Mouse (Mus musculus): ENCODE measurements around the gene Atp1b2. TPM values are rescaled to one million over a fixed set of nuclear protein-coding genes. Genes with fewer than 3 reads are reported as not detected.
A peak's percentile ranks its signal among the peaks of the same experiment; 100 is the strongest.

Atp1b2 gene
- polyA plus RNA-seq, 1 experiment: 40.5 TPM

DNA sequence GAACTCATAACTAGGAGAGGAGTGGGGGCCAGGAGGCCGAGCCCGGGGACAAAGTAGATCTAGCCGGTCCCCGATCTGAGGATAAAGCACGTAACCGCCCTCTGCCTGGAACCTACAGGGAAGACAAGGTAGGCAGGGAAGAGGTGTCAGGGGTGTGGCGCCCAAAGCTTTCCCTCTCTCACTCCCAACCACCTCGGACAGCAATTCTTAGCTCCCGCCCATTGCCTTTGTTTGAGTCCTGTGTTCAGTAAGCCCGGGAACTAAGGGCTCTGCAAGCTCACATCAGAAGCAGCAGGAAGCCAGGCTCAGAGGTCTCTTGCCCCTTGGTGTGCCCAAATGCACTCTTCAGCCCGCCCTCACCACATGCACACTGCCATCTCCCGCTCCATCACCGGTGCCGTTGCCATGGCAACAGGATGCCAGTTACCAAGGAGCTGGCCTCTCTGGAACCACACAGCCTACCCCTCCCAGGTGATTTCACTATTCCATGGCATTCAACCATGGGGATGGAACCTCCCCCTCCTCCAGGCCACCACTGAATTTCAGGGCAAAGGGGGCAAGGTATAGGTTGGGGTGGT lies 48.3 kb downstream of the Atp1b2 start:
- TF ChIP-seq POLR2A (IDR thresholded peaks at IDR 0.05; ENCODE audit: control insufficient read depth, low read depth, low read length) (no peak), CTCF (IDR thresholded peaks at IDR 0.05; ENCODE audit: control insufficient read depth, insufficient read depth, insufficient replicate concordance, low read depth, low read length) (no peak)
- Histone ChIP-seq H3K36me3 (ENCODE audit: control insufficient read depth, insufficient read depth, low read length) (no peaks in the 10 kb centered on the region; the same call in 1 of the 2 replicates), H3K4me1 (ENCODE audit: control insufficient read depth, insufficient read depth, low read length) (peaks cover 43% of the 10 kb centered on the region), H3K4me3 (ENCODE audit: control insufficient read depth, low read depth, low read length) (no peak overlapping the region), H3K27me3 (ENCODE audit: control insufficient read depth, insufficient read depth, low read length) (no peaks in the 10 kb centered on the region), H3K27ac (ENCODE audit: control insufficient read depth, insufficient read depth, low read depth, low read length) (no peak overlapping the region)

DNA sequence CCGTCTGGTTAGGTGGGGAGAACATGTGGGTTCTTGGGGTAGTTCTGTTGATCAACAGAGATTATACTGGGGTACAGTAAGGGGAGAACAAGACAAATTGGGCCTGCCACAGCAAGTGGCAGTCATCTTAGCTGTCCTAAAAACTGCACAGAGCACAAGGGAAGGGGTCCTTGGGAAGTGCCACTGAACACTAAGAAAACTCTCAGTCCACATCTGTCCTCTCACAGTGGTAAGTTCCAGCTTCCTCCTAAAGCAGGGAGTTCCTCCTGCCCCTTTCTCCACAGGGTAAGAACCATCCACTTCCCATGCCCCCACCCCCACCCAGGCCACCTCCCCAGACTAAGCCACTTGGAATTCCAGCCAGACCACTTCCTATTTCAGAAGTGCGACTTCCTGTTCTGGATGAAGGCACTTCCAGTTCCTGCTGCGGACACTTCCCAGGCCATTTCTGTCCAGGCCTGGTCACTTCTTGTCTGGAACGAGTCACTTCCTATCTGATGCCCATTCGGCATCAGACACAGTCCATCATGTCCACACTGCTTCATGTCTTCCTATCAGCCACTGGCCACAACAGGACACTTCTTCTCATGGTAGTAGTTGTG lies 51.1 kb downstream of the Atp1b2 start:
- H3K36me3 ChIP-seq (ENCODE audit: control insufficient read depth, insufficient read depth, low read length): no peaks in the 10 kb centered on the region
- H3K27ac ChIP-seq (ENCODE audit: control insufficient read depth, insufficient read depth, low read depth, low read length): no peak overlapping the region; the same call in 1 of the 2 replicates
- peaks cover 37% of the 10 kb centered on the region for H3K4me1 ChIP-seq (ENCODE audit: control insufficient read depth, insufficient read depth, low read length)
- no peaks in the 10 kb centered on the region for H3K27me3 ChIP-seq (ENCODE audit: control insufficient read depth, insufficient read depth, low read length)
- H3K4me3 ChIP-seq (ENCODE audit: control insufficient read depth, low read depth, low read length): peak overlapping the region; percentile 2
- TF ChIP-seq POLR2A (IDR thresholded peaks at IDR 0.05; ENCODE audit: control insufficient read depth, low read depth, low read length): no peak
- no peak for TF ChIP-seq CTCF (IDR thresholded peaks at IDR 0.05; ENCODE audit: control insufficient read depth, insufficient read depth, insufficient replicate concordance, low read depth, low read length)

DNA sequence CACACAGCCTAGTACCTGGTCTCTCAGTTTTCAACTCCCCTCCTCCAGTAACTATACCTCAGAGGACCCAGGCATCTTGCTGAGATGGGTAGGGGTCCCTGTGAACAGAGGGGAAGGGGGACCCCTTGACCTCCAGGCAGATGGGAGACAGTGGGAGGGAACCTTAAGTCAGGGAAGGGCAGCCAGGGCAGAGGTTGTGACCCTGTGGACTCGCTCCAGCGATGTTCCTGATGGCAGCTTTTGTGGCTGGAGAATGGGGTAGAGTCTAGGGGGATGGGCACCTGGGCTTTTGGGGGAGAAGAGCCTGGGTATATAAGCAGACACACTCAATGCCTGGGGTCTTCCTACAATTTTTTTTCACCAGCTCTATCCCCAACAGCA lies 52.4 kb downstream of the Atp1b2 start:
- no peak for TF ChIP-seq CTCF (IDR thresholded peaks at IDR 0.05; ENCODE audit: control insufficient read depth, insufficient read depth, insufficient replicate concordance, low read depth, low read length)
- no peak for TF ChIP-seq POLR2A (IDR thresholded peaks at IDR 0.05; ENCODE audit: control insufficient read depth, low read depth, low read length)
- Histone ChIP-seq H3K27ac (ENCODE audit: control insufficient read depth, insufficient read depth, low read depth, low read length) (peak overlapping the region; percentile 41), H3K27me3 (ENCODE audit: control insufficient read depth, insufficient read depth, low read length) (no peaks in the 10 kb centered on the region), H3K4me1 (ENCODE audit: control insufficient read depth, insufficient read depth, low read length) (peaks cover 36% of the 10 kb centered on the region), H3K36me3 (ENCODE audit: control insufficient read depth, insufficient read depth, low read length) (no peaks in the 10 kb centered on the region), H3K4me3 (ENCODE audit: control insufficient read depth, low read depth, low read length) (peak overlapping the region; percentile 76)

DNA sequence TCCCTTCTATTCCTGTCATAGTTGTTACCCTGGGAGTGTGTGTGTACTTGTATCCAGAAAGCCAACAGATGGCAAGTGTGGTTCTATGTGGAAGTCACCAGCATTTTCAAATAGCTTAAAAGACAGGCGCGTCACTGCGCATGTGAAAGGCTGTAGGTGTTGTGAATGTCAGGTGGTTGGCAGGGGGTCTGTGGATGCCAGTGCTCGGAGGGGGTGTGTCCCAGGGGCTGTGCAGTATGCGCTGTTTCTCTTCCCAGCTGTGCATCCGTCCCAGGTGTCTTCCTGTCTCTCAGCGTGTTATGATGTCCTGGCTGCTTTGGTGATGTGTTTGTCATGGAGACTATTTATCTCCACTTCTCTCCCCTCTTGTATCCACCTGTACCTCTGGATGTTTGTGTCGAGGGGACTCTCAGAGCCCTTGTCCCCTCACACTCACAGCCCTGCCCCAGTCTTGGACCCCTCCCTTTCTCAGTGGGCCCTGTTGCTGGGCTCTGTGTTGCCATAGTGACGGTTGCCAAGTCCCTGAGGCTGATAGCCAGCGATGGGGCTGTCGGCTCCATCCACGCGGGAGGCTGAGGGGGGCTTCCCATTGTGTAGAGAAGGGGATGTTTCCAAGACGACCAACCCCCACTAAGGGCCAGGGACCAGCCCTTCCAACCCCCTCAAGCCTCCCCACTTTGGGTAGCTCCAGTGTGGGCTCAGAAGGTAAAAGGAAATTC lies 53.0 kb downstream of the Atp1b2 start:
- Histone ChIP-seq H3K27me3 (ENCODE audit: control insufficient read depth, insufficient read depth, low read length) (no peaks in the 10 kb centered on the region), H3K4me3 (ENCODE audit: control insufficient read depth, low read depth, low read length) (peak overlapping the region; percentile 76), H3K36me3 (ENCODE audit: control insufficient read depth, insufficient read depth, low read length) (no peaks in the 10 kb centered on the region), H3K27ac (ENCODE audit: control insufficient read depth, insufficient read depth, low read depth, low read length) (peak overlapping the region; percentile 41), H3K4me1 (ENCODE audit: control insufficient read depth, insufficient read depth, low read length) (peaks cover 39% of the 10 kb centered on the region)
- TF ChIP-seq POLR2A (IDR thresholded peaks at IDR 0.05; ENCODE audit: control insufficient read depth, low read depth, low read length): peak; percentile 38; the same call in 1 of the 2 replicates
- TF ChIP-seq CTCF (IDR thresholded peaks at IDR 0.05; ENCODE audit: control insufficient read depth, insufficient read depth, insufficient replicate concordance, low read depth, low read length): no peak

DNA sequence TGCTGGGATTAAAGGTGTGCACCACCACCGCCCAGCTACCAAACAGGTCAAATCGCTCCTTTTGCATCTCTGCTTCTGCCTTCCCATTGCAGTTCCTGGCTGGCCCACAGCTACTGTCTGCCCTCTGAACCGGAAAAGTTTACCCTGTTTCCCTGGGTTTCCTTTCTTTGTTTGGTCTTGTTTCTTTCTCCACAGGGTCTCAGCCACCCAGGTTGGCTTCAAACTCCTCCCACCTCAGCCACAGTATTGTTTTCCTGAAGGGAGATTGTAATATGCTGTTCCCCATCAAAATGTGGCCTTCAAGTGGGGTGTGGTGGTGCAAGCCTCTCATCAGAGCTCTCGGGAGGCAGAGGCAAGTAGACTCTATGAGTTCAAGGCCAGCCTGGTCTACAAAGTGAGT lies 54.4 kb downstream of the Atp1b2 start:
- peaks cover 37% of the 10 kb centered on the region for H3K4me1 ChIP-seq (ENCODE audit: control insufficient read depth, insufficient read depth, low read length)
- H3K36me3 ChIP-seq (ENCODE audit: control insufficient read depth, insufficient read depth, low read length): no peaks in the 10 kb centered on the region
- TF ChIP-seq POLR2A (IDR thresholded peaks at IDR 0.05; ENCODE audit: control insufficient read depth, low read depth, low read length) (no peak), CTCF (IDR thresholded peaks at IDR 0.05; ENCODE audit: control insufficient read depth, insufficient read depth, insufficient replicate concordance, low read depth, low read length) (no peak)
- no peak overlapping the region for H3K4me3 ChIP-seq (ENCODE audit: control insufficient read depth, low read depth, low read length)
- H3K27me3 ChIP-seq (ENCODE audit: control insufficient read depth, insufficient read depth, low read length): no peaks in the 10 kb centered on the region
- H3K27ac ChIP-seq (ENCODE audit: control insufficient read depth, insufficient read depth, low read depth, low read length): no peak overlapping the region

Other genes with a start within 250 kb of the Atp1b2 start
- gene Chd3, start 236.5 kb downstream of the Atp1b2 start, polyA plus RNA-seq (2012; rRNA removed): 49.4 and 52.5 TPM in 2 replicates
- 325 and 343 TPM in 2 replicates for gene Naa38, start 210.5 kb downstream of the Atp1b2 start, polyA plus RNA-seq (2012; rRNA removed)
- 35.3 and 42.5 TPM in 2 replicates for gene Cyb5d1, start 210.3 kb downstream of the Atp1b2 start, polyA plus RNA-seq (2012; rRNA removed)
- 2.0 and 2.4 TPM in 2 replicates for gene Tmem88, start 207.7 kb downstream of the Atp1b2 start, polyA plus RNA-seq (2012; rRNA removed)
- 8.0 and 8.6 TPM in 2 replicates for gene Kdm6b, start 192.3 kb downstream of the Atp1b2 start, polyA plus RNA-seq (2012; rRNA removed)
- gene Dnah2, start 56.8 kb downstream of the Atp1b2 start, polyA plus RNA-seq (2012; rRNA removed): 39.3 and 42.7 TPM in 2 replicates
- 2.7 and 3.3 TPM in 2 replicates for gene Efnb3, start 45.7 kb downstream of the Atp1b2 start, polyA plus RNA-seq (2012; rRNA removed)
- 9.5 and 9.7 TPM in 2 replicates for gene Wrap53, start 25.7 kb downstream of the Atp1b2 start, polyA plus RNA-seq (2012; rRNA removed)
- 22.1 TPM in 2 replicates for gene Trp53, start 25.6 kb downstream of the Atp1b2 start, polyA plus RNA-seq (2012; rRNA removed)
- 11.9 and 16.4 TPM in 2 replicates for gene Shbg, start 12.0 kb upstream of the Atp1b2 start, polyA plus RNA-seq (2012; rRNA removed)
- gene Sat2, start 16.1 kb upstream of the Atp1b2 start, polyA plus RNA-seq (2012; rRNA removed): 7.0 and 9.4 TPM in 2 replicates
- gene Fxr2, start 27.0 kb upstream of the Atp1b2 start, polyA plus RNA-seq (2012; rRNA removed): 63.3 and 69.1 TPM in 2 replicates
- gene Sox15, start 49.4 kb upstream of the Atp1b2 start, polyA plus RNA-seq (2012; rRNA removed): 0.25 and 0.38 TPM in 2 replicates
- gene Mpdu1, start 56.7 kb upstream of the Atp1b2 start, polyA plus RNA-seq (2012; rRNA removed): 41.9 and 42.5 TPM in 2 replicates
- gene Cd68, start 60.2 kb upstream of the Atp1b2 start, polyA plus RNA-seq (2012; rRNA removed): 3.9 and 4.4 TPM in 2 replicates
- 166 and 210 TPM in 2 replicates for gene Eif4a1, start 66.5 kb upstream of the Atp1b2 start, polyA plus RNA-seq (2012; rRNA removed)
- gene Senp3, start 76.1 kb upstream of the Atp1b2 start, polyA plus RNA-seq (2012; rRNA removed): 54.7 and 67.6 TPM in 2 replicates
- 4.2 and 5.6 TPM in 2 replicates for gene Tnfsf13, start 79.8 kb upstream of the Atp1b2 start, polyA plus RNA-seq (2012; rRNA removed)
- 2.9 and 3.3 TPM in 2 replicates for gene Tnfsf12, start 89.9 kb upstream of the Atp1b2 start, polyA plus RNA-seq (2012; rRNA removed)
- 1.3 and 1.9 TPM in 2 replicates for gene Tnfsfm13, start 90.2 kb upstream of the Atp1b2 start, polyA plus RNA-seq (2012; rRNA removed)
- gene Polr2a, start 152.7 kb upstream of the Atp1b2 start, polyA plus RNA-seq (2012; rRNA removed): 54.7 and 75.8 TPM in 2 replicates
- 210 and 236 TPM in 2 replicates for gene Slc35g3, start 156.0 kb upstream of the Atp1b2 start, polyA plus RNA-seq (2012; rRNA removed)
- gene Zbtb4, start 160.0 kb upstream of the Atp1b2 start, polyA plus RNA-seq (2012; rRNA removed): 5.1 and 6.0 TPM in 2 replicates
- 0.79 and 1.2 TPM in 2 replicates for gene Chrnb1, start 190.0 kb upstream of the Atp1b2 start, polyA plus RNA-seq (2012; rRNA removed)
- gene Fgf11, start 195.9 kb upstream of the Atp1b2 start, polyA plus RNA-seq (2012; rRNA removed): 2.7 and 3.2 TPM in 2 replicates
- gene Tmem102, start 199.7 kb upstream of the Atp1b2 start, polyA plus RNA-seq (2012; rRNA removed): 0.52 and 0.79 TPM in 2 replicates
- 136 and 193 TPM in 2 replicates for gene Gm39566, start 209.4 kb upstream of the Atp1b2 start, polyA plus RNA-seq (2012; rRNA removed)
- 758 and 858 TPM in 2 replicates for gene Spem2, start 212.5 kb upstream of the Atp1b2 start, polyA plus RNA-seq (2012; rRNA removed)
- gene Spem1, start 216.2 kb upstream of the Atp1b2 start, polyA plus RNA-seq (2012; rRNA removed): 1,704 and 1,758 TPM in 2 replicates
- 2.4 and 2.7 TPM in 2 replicates for gene Nlgn2, start 231.8 kb upstream of the Atp1b2 start, polyA plus RNA-seq (2012; rRNA removed)
- gene Tmem256, start 232.6 kb upstream of the Atp1b2 start, polyA plus RNA-seq (2012; rRNA removed): 21.9 and 22.7 TPM in 2 replicates
- 6.5 and 8.5 TPM in 2 replicates for gene Plscr3, start 240.4 kb upstream of the Atp1b2 start, polyA plus RNA-seq (2012; rRNA removed)

All from testis, adult 2 months (tissue).